Mouse (Mus musculus) forebrain, embryonic 12.5 days (tissue): ENCODE measurements around the gene Cyb5r4. TPM values are rescaled to one million over a fixed set of nuclear protein-coding genes. Genes with fewer than 3 reads are reported as not detected.
"Not testable (repeated sequence)": the region's sequence is repeated elsewhere in the genome, so short reads cannot be mapped to it uniquely, and the experiment has no call there.

Source experiments
- ATAC-seq: fragments of 200-750 bp; cut with Nextera tagmentation; 2 replicates; pipeline ENCODE4 v1.8.0; 2017; ENCODE audit warnings: moderate TSS enrichment; ENCODE audit not compliant: low FRiP score
- H3K27ac ChIP-seq: fragments of 300-500 bp; sonication (generic); 2 replicates; pipeline ENCODE4 v1.5.1; 2016; ENCODE audit warnings: mild to moderate bottlenecking
- H3K27me3 ChIP-seq: fragments of 300-500 bp; sonication (generic); 2 replicates; pipeline ENCODE4 v1.6.1; 2016; ENCODE audit warnings: mild to moderate bottlenecking
- H3K36me3 ChIP-seq: fragments of 300-500 bp; sonication (generic); replicated peaks from 2 replicates; pipeline ENCODE4 v1.6.1; 2016; ENCODE audit warnings: mild to moderate bottlenecking
- H3K4me1 ChIP-seq: fragments of 300-500 bp; sonication (generic); 2 replicates; pipeline ENCODE4 v1.6.1; 2016
- H3K4me2 ChIP-seq: fragments of 300-500 bp; sonication (generic); 2 replicates; pipeline ENCODE4 v1.6.1; 2016; ENCODE audit warnings: mild to moderate bottlenecking, moderate library complexity
- H3K4me3 ChIP-seq: fragments of 300-500 bp; sonication (generic); replicated peaks from 2 replicates; pipeline ENCODE4 v1.5.1; 2016; ENCODE audit warnings: mild to moderate bottlenecking
- H3K9ac ChIP-seq: fragments of 300-500 bp; sonication (generic); 2 replicates; pipeline ENCODE4 v1.6.1; 2016; ENCODE audit warnings: mild to moderate bottlenecking
- H3K9me3 ChIP-seq: fragments of 300-500 bp; sonication (generic); 2 replicates; pipeline ENCODE4 v1.6.1; 2016
- WGBS: fragments of 180-500 bp; shearing (Covaris S2); methylation state at CpG from one replicate; pipeline ENCODE4 v1.1.7; 2016; 5-methylcytosine and 5-hydroxymethylcytosine counted together
- polyA plus RNA-seq: library from polyadenylated mRNA; unstranded; fragments of >200 nt; fragmentation: Nextera tagmentation; extraction: Ambion mirVana; gene quantifications from 2 replicates; pipeline ENCODE4 v1.2.1, GENCODE M21; 2016

Cyb5r4 gene
- polyA plus RNA-seq, 1 experiment from 2014 or later, result 105 TPM

DNA sequence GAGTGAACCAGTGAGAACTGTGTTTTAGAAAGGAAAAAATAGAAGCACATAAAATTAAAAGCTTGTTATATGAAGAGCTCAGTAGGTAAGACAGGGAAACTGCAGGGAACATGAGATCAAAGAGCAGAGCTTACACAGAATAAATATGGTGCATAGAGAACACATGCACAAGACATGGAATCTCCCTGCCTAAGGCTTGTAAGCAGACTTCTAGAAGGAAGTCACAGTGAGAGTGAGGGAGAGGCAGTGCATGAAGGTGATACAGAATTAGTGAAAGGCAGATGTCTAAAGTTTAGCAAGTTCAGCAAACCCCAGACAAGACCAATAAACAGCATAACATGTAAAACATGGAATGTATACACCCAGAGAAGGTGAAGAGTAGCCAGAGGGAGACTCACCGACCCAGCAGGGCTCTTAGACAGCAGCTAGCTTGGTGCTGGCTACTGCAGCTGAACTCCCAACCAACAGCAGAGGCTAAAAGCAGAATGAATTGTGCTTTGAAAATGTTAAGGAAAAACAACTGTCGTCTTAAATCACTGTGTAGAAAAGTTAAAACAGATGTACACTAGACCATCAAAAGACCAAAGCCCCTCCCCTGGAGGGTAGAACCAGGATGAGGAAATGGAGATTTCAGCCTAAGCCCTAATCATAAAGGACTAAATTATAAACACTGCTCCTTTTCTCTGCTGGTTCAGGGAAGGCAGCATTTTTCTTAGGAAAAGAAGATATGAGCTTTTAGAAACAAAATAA lies 13.2 kb downstream of the Cyb5r4 start:
- Histone ChIP-seq H3K27ac (no peak overlapping the region), H3K9me3 (no peaks in the 10 kb centered on the region), H3K4me1 (no peaks in the 10 kb centered on the region), H3K4me3 (no peak overlapping the region), H3K9ac (no peak overlapping the region), H3K27me3 (no peaks in the 10 kb centered on the region), H3K4me2 (no peak overlapping the region), H3K36me3 (peaks cover 18% of the 10 kb centered on the region; the same call in 1 of the 2 replicates)
- WGBS, result 79% methylated on average over 2 of the region's 2 CpGs
- no peak for ATAC-seq

DNA sequence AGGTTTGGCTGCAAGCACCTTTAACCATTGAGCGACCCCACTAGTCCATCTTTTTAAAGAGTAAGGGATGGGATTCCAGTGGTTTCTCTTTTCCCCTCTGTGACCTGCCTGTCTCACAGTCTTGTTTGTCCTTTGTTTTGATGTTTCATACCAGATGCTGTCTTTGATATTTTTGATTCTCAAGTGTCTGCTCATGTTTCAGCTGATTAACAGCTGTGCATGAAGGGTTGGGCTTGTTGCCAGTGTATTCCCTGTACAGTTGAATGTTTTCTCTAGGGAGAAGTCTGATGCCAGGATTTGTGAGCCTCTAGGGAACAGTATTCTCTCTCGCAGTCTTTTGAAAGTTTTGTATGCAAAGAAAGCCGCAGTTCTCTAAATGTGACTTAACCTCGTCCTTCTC lies 27.6 kb downstream of the Cyb5r4 start:
- Histone ChIP-seq H3K36me3 (peaks cover 13% of the 10 kb centered on the region; the same call in 1 of the 2 replicates), H3K27ac (no peak overlapping the region), H3K9ac (no peak overlapping the region), H3K27me3 (no peaks in the 10 kb centered on the region), H3K4me3 (no peak overlapping the region), H3K9me3 (no peaks in the 10 kb centered on the region), H3K4me2 (no peak overlapping the region), H3K4me1 (no peaks in the 10 kb centered on the region)
- no peak for ATAC-seq
- WGBS, result 78% methylated on average over 4 of the region's 4 CpGs

DNA sequence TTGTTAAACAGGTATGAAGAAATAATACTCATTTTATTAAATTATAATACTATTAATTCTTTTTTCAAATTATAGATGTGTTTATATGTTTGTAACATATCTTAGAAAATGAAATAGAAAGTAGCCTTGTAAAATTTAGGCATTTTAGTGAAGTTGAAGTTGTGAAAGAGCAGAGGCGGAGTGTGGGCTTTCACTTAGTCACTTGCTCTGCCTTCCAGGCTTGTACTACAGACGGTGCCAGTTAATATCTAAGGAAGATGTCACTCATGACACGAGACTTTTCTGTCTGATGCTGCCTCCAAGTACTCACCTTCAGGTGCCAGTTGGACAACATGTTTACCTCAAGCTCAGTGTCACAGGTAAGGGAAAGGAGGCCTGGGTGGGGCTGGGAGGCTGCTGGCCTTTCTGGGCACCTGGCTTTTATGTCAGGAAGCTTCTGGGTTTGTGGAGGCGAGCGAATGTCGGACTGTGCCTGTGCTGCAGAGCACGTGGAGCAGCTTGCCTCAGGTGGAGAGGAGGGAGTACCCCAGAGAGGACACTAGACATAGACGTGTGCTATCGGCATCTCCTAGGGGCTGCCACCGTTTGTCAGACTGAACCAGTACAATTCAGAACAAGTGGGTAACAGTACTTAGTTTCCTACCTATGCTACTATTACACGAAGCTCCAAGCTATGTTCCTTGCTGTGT lies 33.9 kb downstream of the Cyb5r4 start:
- H3K27ac ChIP-seq, result no peak overlapping the region
- H3K4me2 ChIP-seq, result no peak overlapping the region
- H3K9me3 ChIP-seq, result no peaks in the 10 kb centered on the region
- no peak overlapping the region for H3K9ac ChIP-seq
- H3K4me1 ChIP-seq, result no peaks in the 10 kb centered on the region
- H3K27me3 ChIP-seq, result no peaks in the 10 kb centered on the region
- no peak overlapping the region for H3K4me3 ChIP-seq
- ATAC-seq, result no peak
- H3K36me3 ChIP-seq, result peaks cover 24% of the 10 kb centered on the region
- 91% methylated on average over 11 of the region's 11 CpGs for WGBS

DNA sequence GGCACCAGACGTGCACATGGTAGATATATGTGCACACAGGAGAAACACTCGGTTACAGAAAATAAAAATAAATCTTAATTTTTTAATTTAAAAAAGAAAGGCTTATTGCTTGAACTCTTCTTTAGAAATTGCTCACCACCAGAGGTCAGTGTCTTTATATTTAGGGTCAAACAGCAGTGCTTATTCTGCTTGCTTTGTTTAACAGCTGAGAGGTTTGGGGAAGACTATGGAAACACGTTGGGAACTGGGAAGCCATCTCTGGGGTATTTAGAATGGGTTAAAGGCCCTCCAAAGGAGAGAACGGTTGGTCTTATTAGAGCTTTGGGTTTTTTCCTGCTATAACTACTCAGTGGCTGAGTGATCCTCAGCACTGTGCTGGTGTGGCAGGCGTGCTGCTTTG lies 40.5 kb downstream of the Cyb5r4 start:
- Histone ChIP-seq H3K9ac (no peak overlapping the region), H3K27me3 (no peaks in the 10 kb centered on the region), H3K4me3 (no peak overlapping the region), H3K4me2 (no peak overlapping the region), H3K9me3 (no peaks in the 10 kb centered on the region), H3K27ac (no peak overlapping the region), H3K36me3 (peaks cover 30% of the 10 kb centered on the region), H3K4me1 (no peaks in the 10 kb centered on the region)
- 84% methylated on average over 5 of the region's 5 CpGs for WGBS
- ATAC-seq, result no peak

DNA sequence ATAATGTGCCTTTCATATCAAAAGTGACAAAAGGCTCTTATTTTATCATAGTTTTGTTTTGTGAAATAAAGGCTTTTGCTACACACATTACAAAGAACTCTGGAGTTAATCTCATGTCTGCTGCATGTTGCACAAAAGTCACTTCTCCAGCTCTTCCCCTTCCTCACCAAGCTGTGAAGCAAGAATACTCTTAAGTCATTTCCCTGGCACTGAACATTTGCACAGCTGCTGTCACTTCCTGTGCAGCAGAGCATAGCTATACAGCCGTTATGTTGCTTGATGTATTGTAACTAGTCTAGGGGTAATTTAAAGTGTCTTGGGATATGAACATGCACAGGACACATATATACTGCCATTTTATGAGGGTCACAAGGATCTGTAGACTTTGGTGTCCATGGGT lies 46.3 kb downstream of the Cyb5r4 start:
- Histone ChIP-seq H3K9me3 (no peaks in the 10 kb centered on the region), H3K4me3 (no peak overlapping the region), H3K4me1 (no peaks in the 10 kb centered on the region), H3K4me2 (no peak overlapping the region), H3K9ac (no peak overlapping the region), H3K27me3 (no peaks in the 10 kb centered on the region), H3K27ac (no peak overlapping the region), H3K36me3 (peaks cover 32% of the 10 kb centered on the region)
- ATAC-seq, result no peak
- WGBS, result 90% methylated on average over 1 of the region's 1 CpGs

DNA sequence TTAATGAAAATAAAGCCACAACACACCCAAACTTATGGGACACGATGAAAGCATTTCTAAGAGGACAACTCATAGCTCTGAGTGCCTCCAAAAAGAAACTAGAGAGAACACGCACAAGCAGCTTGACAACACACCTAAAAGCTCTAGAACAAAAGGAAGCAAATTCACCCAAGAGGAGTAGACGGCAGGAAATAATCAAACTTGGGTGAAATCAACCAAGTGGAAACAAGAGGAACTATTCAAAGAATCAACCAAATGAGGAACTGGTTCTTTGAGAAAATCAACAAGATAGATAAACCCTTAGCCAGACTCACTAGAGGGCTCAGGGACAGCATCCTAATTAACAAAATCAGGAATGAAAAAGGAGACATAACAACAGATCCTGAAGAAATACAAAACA lies 49.8 kb downstream of the Cyb5r4 start:
- H3K9me3 ChIP-seq, H3K4me3 ChIP-seq, H3K4me2 ChIP-seq, H3K9ac ChIP-seq, ATAC-seq, H3K27me3 ChIP-seq, H3K27ac ChIP-seq, H3K4me1 ChIP-seq: not testable (repeated sequence)
- H3K36me3 ChIP-seq, result peaks cover 32% of the 10 kb centered on the region
- WGBS, result 89% methylated on average over 3 of the region's 3 CpGs

DNA sequence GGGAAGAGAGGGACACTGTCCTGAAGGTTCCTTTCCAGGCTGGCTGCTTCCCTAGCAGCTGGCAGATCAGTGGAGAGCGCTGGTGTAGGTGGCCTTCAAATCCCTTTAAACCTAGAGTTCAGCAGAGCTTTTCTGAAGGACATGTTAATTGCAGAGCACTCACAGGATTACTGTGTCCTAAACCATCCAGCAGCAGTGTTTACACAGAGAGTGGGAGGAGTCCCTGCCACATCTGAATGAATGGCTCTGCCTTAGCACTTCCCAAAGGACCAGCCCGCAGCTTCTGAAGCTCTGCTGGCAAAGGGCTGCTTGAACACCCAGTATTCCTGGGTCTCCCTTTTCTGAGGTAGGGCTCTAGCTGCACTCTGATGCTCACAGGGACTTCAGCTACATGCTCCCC lies 56.1 kb downstream of the Cyb5r4 start:
- Histone ChIP-seq H3K27me3 (no peaks in the 10 kb centered on the region), H3K27ac (no peak overlapping the region), H3K4me2 (no peak overlapping the region), H3K4me3 (no peak overlapping the region), H3K9ac (no peak overlapping the region), H3K36me3 (0 out of 2 replicates have a peak, but pooled peaks cover 7% of the 10 kb centered on the region), H3K9me3 (no peaks in the 10 kb centered on the region), H3K4me1 (0 out of 2 replicates have a peak, but pooled peaks cover 4% of the 10 kb centered on the region)
- 37% methylated on average over 2 of the region's 2 CpGs for WGBS
- 0 out of 2 replicates have a peak, but pooled peaks have one; percentile 53 for ATAC-seq

DNA sequence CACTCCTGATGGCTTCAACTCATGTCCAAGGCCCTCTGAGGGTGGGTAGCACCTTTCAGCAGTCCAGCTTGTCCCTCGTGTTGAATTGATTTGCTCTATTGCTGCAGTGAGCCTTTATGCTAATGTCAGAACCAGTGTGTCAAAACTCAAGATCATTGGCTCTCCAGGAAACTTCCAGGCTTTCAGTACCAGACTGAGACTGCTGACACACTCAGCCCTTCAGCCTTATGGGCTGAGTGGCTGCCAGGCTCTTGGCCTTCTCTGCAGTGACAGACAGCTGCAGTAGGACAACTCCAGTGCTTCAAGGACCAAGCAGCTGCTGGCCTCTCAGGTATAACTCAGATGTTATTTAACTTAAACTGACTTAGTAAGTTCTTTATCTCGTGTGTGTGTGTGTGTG lies 57.7 kb downstream of the Cyb5r4 start:
- Histone ChIP-seq H3K4me1 (0 out of 2 replicates have a peak, but pooled peaks cover 4% of the 10 kb centered on the region), H3K9ac (no peak overlapping the region), H3K27ac (no peak overlapping the region), H3K4me2 (no peak overlapping the region), H3K36me3 (0 out of 2 replicates have a peak, but pooled peaks cover 7% of the 10 kb centered on the region), H3K4me3 (no peak overlapping the region), H3K27me3 (no peaks in the 10 kb centered on the region), H3K9me3 (no peaks in the 10 kb centered on the region)
- ATAC-seq, result no peak
- 64% methylated on average over 2 of the region's 2 CpGs for WGBS

DNA sequence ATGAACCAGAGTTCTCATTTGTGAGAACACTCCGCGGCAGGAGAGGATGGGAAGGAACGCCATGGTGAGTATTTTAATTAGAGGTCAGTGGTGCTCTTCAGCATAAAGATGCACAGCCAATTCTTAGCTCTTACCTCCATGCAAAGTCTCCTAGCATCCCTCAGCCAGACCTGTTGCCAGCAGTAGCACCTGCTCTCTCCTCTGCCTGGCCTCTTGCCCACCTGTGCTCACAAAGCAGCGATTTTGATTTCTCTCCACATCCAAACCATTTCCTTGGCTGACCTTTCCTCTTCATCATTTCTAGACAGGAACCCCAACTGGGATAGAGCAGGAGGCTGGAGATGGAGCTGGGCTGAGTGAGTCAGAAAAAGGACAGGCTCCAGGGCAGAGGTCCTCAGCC lies 65.2 kb downstream of the Cyb5r4 start:
- Histone ChIP-seq H3K36me3 (no peaks in the 10 kb centered on the region), H3K27me3 (no peaks in the 10 kb centered on the region), H3K4me2 (no peak overlapping the region), H3K27ac (no peak overlapping the region), H3K4me3 (no peak overlapping the region), H3K9me3 (no peaks in the 10 kb centered on the region), H3K4me1 (no peaks in the 10 kb centered on the region), H3K9ac (no peak overlapping the region)
- no peak for ATAC-seq
- 83% methylated on average over 4 of the region's 4 CpGs for WGBS

DNA sequence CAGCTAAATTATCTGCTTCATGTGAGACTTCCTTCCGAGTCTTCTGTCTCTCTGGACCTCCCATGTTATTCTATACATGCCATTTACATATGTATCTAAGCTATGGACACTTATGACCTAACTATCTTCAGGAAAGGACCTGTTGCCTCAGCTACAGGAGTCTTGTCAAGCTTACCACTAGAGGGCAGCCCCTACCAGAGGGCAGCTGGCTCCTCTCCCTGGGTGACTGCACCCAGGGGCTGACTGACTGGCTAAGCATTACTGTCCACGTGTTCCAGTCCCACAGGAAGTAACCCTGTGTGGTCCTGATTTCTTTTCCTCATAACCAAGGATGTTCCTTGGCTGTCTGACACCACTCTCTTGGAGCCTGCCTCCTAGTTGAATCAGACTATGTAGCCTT lies 76.2 kb downstream of the Cyb5r4 start:
- ATAC-seq, result no peak
- Histone ChIP-seq H3K27ac (no peak overlapping the region), H3K9ac (no peak overlapping the region), H3K9me3 (no peaks in the 10 kb centered on the region), H3K27me3 (no peaks in the 10 kb centered on the region), H3K4me2 (no peak overlapping the region), H3K36me3 (no peaks in the 10 kb centered on the region), H3K4me3 (no peak overlapping the region), H3K4me1 (no peaks in the 10 kb centered on the region)
- 59% methylated on average over 2 of the region's 2 CpGs for WGBS

DNA sequence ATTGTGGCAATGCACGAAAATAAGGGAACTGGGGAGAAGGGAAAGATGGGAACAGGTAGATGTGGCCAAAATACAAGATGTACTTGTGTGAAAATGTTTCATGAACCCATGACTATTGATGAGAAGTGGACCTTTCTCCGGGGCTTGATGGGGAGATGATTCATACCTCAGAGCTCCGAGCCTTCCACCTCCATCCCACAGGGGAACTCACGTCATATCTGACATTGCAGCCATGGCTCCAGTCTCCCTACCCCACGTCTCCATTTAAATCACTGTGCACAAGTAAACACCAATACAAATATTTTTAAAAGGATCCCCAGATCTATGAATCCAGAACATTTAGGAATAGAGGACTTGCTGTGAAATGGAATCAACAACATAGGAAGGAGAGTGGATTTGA lies 93.2 kb downstream of the Cyb5r4 start:
- no peaks in the 10 kb centered on the region for H3K27me3 ChIP-seq
- 0 out of 2 replicates have a peak overlapping the region, but pooled peaks have one; percentile 42 for H3K27ac ChIP-seq
- no peak overlapping the region for H3K9ac ChIP-seq
- H3K36me3 ChIP-seq, result no peaks in the 10 kb centered on the region
- H3K9me3 ChIP-seq, result no peaks in the 10 kb centered on the region
- 86% methylated on average over 5 of the region's 5 CpGs for WGBS
- no peak overlapping the region for H3K4me2 ChIP-seq
- no peak for ATAC-seq
- peaks cover 10% of the 10 kb centered on the region for H3K4me1 ChIP-seq
- no peak overlapping the region for H3K4me3 ChIP-seq

DNA sequence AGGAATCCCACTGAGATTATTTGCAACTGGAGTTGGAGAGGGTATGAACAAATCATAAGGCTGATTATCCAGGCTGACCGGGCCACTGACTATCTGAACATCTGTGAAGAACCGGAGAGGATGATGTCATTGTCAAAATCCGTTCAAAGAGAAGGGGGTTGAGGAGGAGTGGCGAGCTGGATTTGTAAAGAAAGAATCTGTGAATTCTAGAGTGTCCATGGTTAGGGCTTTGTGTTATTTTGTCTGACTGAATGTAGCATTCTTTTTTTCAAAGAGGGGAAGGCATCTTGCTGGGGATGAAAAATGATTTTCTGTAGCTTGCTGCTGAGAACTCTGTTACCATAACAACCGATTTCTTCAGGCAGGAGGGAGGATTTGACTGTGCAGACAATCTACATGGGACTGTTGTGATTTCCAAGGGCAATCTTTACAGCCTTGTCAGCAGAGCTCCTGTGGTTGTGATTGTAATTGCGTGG lies 93.7 kb downstream of the Cyb5r4 start:
- 33% methylated on average over 6 of the region's 6 CpGs for WGBS
- no peak overlapping the region for H3K4me2 ChIP-seq

More for the DNA sequence above, 93.7 kb downstream of the Cyb5r4 start:
- peaks cover 10% of the 10 kb centered on the region for H3K4me1 ChIP-seq
- H3K4me3 ChIP-seq, result no peak overlapping the region
- no peaks in the 10 kb centered on the region for H3K9me3 ChIP-seq
- ATAC-seq, result peak; percentile 82
- H3K27me3 ChIP-seq, result no peaks in the 10 kb centered on the region
- no peak overlapping the region for H3K9ac ChIP-seq
- no peaks in the 10 kb centered on the region for H3K36me3 ChIP-seq
- H3K27ac ChIP-seq, result peak overlapping the region; percentile 42; the same call in 1 of the 2 replicates
